Mouse (Mus musculus) cortical plate, adult 2 months (tissue): ENCODE results near the gene Foxp1. TPM values are rescaled to one million over a fixed set of nuclear protein-coding genes. Genes with fewer than 3 reads are reported as not detected.

Source experiments
- H3K27ac ChIP-seq: fragments of 200-500 bp; 2 replicates; pipeline ENCODE4 v1.5.1; 2012; ENCODE audit warnings: low read length, control low read depth, inconsistent platforms; ENCODE audit not compliant: insufficient read depth
- H3K4me1 ChIP-seq: fragments of 200-500 bp; 2 replicates; pipeline ENCODE4 v1.6.1; 2011; ENCODE audit warnings: low read length; ENCODE audit not compliant: control insufficient read depth, insufficient read depth
- H3K4me3 ChIP-seq: fragments of 200-500 bp; 2 replicates; pipeline ENCODE4 v1.5.1; 2011; ENCODE audit warnings: mild to moderate bottlenecking, low read length, control low read depth; ENCODE audit not compliant: insufficient read depth
- CTCF ChIP-seq: fragments of 200-500 bp; IDR thresholded peaks from 2 replicates; pipeline ENCODE4 v1.5.1; 2011; ENCODE audit warnings: mild to moderate bottlenecking, control low read depth, low read length; ENCODE audit not compliant: insufficient read depth; ENCODE audit errors: extremely low read depth
- POLR2A ChIP-seq: fragments of 200-500 bp; IDR thresholded peaks from 2 replicates; pipeline ENCODE4 v1.6.1; 2011; ENCODE audit warnings: mild to moderate bottlenecking, low read length, control low read depth; ENCODE audit not compliant: insufficient read depth; ENCODE audit errors: extremely low read depth
- polyA plus RNA-seq: library from polyadenylated mRNA; depleted of rRNA; stranded (reverse); fragments of >200 nt; gene quantifications from 2 replicates; pipeline ENCODE4 v1.2.3, GENCODE M21; 2012

Gene Foxp1
- polyA plus RNA-seq, 1 experiment = 99.2 TPM

DNA sequence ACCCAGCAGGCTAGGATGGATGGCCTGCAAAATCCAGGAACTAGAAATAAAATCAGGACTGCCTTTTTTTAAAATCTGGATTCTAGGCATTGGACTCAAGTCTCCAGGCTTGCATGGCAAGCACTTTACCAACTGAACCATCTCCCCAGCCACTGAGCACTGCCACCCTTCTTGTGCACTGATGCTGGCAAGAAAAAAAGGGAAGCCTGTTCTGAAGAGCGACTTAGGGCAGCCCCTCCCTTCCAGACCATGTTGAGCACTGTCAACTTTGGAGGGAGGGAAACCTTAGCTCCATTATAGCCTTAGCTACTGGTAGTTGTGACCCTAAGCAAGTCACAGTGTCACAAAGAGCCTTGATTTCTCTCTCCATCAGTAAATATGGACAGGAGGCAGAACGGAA lies 164.6 kb downstream of the Foxp1 start:
- H3K4me1 ChIP-seq = peaks cover 4% of the 10 kb centered on the region
- no peak overlapping the region for H3K27ac ChIP-seq
- H3K4me3 ChIP-seq = no peak overlapping the region
- TF ChIP-seq CTCF (no peak), POLR2A (no peak)

DNA sequence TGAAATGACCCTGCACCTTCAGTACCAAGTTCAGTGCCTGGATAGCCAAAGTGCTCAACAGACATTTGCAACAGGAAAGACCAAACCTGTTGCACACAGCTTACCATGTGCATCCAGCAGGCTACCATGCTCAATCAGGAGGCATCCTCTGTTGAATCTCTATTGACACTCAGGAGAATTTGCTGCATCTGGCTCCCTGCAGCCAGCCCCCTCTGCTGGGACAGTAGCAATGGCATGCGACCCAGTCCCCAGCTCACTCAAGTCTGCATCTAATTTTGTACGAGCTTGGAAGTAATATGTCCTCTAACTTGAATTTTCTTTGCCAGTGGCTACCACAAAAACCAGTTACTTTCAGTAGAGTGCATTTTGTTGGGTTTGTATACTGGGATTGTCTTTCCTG lies 168.2 kb downstream of the Foxp1 start:
- TF ChIP-seq CTCF (no peak), POLR2A (no peak)
- peaks cover 1% of the 10 kb centered on the region; the same call in 1 of the 2 replicates for H3K4me1 ChIP-seq
- no peak overlapping the region for H3K4me3 ChIP-seq
- H3K27ac ChIP-seq = no peak overlapping the region

DNA sequence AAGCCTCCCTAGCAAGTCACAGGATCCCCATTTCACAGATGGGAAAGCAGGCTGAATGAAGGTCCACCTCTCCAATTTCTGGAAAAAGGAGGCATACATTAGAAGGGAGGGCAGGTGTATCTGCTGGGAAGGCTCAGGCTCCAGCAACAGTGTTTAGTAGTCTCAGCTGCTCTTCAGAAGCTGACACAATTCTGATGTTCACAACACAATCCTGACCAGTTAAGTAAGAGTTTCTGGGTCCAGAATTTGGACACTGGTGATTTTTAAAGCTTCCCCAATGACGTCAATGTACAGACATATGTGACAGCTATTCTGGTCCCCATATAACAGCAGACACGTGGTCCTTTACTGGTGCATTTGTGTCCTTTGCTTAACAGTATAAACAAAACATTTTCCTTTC lies 169.1 kb downstream of the Foxp1 start:
- TF ChIP-seq CTCF = no peak
- TF ChIP-seq POLR2A = no peak
- Histone ChIP-seq H3K4me3 (no peak overlapping the region), H3K4me1 (no peaks in the 10 kb centered on the region), H3K27ac (no peak overlapping the region)

DNA sequence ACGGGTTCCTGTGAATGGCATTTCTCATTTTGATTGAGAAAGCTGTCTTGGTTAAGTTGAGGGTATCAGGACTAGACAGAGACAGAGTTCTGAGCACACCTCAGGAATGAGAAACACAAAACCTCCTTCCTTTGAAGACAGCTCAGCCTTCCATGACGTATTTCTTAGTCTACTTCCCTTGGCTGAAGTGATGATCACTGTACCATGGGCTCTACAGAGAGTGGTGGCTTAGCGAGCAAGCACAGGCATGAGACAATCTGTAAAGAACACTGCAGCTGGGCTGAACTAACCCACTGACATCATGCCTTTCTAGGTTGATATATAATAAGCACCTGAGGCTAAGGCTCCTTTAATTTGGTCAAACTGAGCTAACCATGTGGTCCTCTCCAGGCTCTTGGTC lies 172.0 kb downstream of the Foxp1 start:
- Histone ChIP-seq H3K4me1 (0 out of 2 replicates have a peak, but pooled peaks cover 2% of the 10 kb centered on the region), H3K27ac (no peak overlapping the region), H3K4me3 (no peak overlapping the region)
- TF ChIP-seq POLR2A = no peak
- TF ChIP-seq CTCF = no peak

DNA sequence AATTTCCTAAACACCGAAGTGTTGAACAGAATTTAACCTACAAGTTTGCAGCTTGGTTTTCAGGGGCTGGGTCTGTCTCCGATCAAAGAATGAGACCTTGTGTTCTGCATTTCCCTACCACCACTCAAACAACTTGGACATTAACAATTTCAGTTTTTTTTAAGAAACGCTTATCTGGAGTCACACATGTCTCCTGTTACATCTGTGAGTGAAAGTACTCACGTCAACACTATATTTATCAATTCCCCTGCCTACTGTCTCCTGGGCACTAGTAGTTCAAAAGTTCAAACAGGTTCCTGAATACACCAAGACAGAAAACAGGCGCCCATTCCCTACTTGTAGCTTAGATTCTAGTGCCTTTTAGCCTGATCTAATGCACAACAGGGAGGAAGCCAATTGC lies 172.4 kb downstream of the Foxp1 start:
- H3K4me1 ChIP-seq = 0 out of 2 replicates have a peak, but pooled peaks cover 2% of the 10 kb centered on the region
- no peak for TF ChIP-seq CTCF
- TF ChIP-seq POLR2A = no peak
- H3K27ac ChIP-seq = no peak overlapping the region
- no peak overlapping the region for H3K4me3 ChIP-seq

DNA sequence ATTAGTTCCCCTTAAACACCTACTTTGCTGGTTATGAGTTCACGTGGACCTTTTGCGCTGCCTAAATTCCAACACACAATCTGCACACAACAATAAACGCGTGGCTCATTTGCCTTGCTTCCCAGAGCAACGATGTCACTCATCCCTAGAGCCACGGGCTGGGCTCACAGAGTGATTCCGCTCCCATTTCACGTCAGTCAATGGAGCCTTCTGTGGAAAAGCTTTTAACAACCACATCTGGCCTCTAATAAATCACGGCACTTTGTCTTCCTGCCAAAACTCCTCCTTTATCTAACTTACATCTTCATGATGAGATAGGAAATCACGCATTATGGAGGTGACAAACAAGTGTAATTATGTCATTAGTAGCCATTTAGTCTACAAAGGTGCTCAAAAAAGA lies 174.7 kb downstream of the Foxp1 start:
- no peak for TF ChIP-seq POLR2A
- no peak for TF ChIP-seq CTCF
- no peak overlapping the region for H3K27ac ChIP-seq

DNA sequence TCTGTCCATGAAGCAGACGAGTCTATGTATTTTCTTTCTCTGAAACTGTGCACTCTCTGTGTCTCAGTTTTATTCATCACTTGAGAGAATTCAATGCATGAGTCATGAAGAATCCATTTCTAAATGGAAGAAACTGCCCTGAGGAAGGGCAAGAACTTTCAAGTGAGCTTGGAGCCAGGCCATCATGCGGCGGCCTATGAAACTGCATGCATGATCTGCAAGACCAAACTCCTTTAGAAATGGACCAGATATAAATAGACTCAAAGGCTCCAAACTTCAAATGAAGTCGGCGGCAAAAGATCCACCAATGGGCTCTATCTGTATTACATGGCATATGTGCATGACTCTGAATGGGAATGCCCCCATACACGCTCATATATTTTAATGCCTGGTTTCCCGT lies 177.6 kb downstream of the Foxp1 start:
- no peak overlapping the region for H3K4me3 ChIP-seq
- 0 out of 2 replicates have a peak, but pooled peaks cover 2% of the 10 kb centered on the region for H3K4me1 ChIP-seq
- TF ChIP-seq CTCF = no peak
- TF ChIP-seq POLR2A = no peak
- H3K27ac ChIP-seq = no peak overlapping the region

More for the DNA sequence above, 174.7 kb downstream of the Foxp1 start:
- Histone ChIP-seq H3K4me1 (0 out of 2 replicates have a peak, but pooled peaks cover 2% of the 10 kb centered on the region), H3K4me3 (no peak overlapping the region)

DNA sequence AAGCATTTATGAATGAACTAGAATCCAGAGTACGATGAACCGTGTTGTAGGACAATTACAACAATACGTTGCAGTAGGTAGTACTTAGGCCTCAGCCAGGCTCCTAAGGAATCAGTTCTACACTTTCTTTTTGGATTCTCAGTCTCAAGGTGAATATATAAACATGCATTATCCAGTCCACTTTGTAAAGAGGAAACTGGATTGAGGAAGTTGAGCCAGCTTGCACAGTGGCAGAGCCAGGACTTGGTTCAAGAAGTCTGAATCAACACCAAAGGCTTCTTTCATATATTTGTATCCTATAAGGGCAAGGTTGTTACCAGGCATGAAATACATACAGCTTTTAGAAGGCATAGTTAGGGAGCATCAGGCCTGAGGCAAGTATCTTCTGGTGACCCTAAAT lies 178.2 kb downstream of the Foxp1 start:
- H3K27ac ChIP-seq = no peak overlapping the region
- H3K4me1 ChIP-seq = peaks cover 3% of the 10 kb centered on the region; the same call in 1 of the 2 replicates
- no peak overlapping the region for H3K4me3 ChIP-seq
- TF ChIP-seq CTCF = no peak
- TF ChIP-seq POLR2A = no peak

DNA sequence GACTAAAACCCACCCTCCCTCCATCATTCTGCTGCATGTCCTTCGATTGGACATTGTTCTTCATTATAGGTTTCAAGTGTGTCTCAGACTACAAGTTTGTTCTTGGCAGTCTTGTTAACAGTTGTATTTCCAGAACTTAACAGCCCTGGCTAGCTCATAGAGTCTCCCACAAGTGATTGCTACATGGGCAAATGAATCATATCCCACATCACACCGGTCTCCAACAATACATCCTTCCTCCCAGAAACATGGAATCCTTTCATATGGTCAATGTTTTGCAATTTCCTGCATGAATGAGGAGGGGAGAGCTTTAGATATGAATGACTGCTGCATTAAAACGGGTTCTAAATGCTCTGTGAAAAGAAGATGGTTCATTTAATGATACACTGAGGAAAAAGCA lies 178.7 kb downstream of the Foxp1 start:
- TF ChIP-seq CTCF (no peak), POLR2A (no peak)
- Histone ChIP-seq H3K4me1 (peaks cover 6% of the 10 kb centered on the region), H3K4me3 (no peak overlapping the region), H3K27ac (no peak overlapping the region)

DNA sequence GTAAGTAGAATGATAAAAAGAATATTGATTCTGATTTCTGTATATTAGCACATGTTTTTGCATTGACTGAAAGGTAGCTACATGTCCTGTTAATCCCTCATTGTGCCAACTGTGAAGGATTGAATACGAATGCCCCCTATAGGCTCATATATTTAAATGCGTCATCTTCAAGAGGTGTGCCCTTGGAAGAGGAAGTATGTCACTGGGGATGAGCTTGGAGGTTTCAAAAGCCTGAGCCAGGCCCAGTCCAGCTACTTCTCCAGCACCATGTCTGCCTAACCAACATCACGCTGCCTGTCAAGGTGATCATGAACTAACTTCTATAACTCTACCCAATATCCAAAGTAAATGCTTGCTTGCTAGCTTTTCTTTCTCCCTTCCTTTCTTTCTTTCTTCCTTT lies 180.1 kb downstream of the Foxp1 start:
- Histone ChIP-seq H3K27ac (no peak overlapping the region), H3K4me1 (peaks cover 4% of the 10 kb centered on the region), H3K4me3 (no peak overlapping the region)
- no peak for TF ChIP-seq POLR2A
- TF ChIP-seq CTCF = no peak
